Mouse (Mus musculus) forebrain, embryonic 15.5 days (tissue): Measurements from ENCODE around the gene Syt15. TPM values are rescaled to one million over a fixed set of nuclear protein-coding genes. Genes with fewer than 3 reads are reported as not detected.
"Not testable (repeated sequence)": the region's sequence is repeated elsewhere in the genome, so short reads cannot be mapped to it uniquely, and the experiment has no call there.

Experiments used
- ATAC-seq: fragments of 200-750 bp; cut with Nextera tagmentation; replicated peaks from 2 replicates; pipeline ENCODE4 v1.8.0; 2017; ENCODE audit warnings: mild to moderate bottlenecking, moderate TSS enrichment, moderate library complexity
- H3K27ac ChIP-seq: fragments of 300-500 bp; sonication (generic); replicated peaks from 2 replicates; pipeline ENCODE4 v1.5.1; 2015; ENCODE audit warnings: mild to moderate bottlenecking, inconsistent platforms
- H3K27me3 ChIP-seq: fragments of 300-500 bp; sonication (generic); 2 replicates; pipeline ENCODE4 v1.6.1; 2015; ENCODE audit warnings: inconsistent platforms
- H3K36me3 ChIP-seq: fragments of 300-500 bp; sonication (generic); 2 replicates; pipeline ENCODE4 v1.6.1; 2015; ENCODE audit warnings: mild to moderate bottlenecking, inconsistent platforms
- H3K4me1 ChIP-seq: fragments of 300-500 bp; sonication (generic); 2 replicates; pipeline ENCODE4 v1.6.1; 2015; ENCODE audit warnings: inconsistent platforms
- H3K4me2 ChIP-seq: fragments of 300-500 bp; sonication (generic); replicated peaks from 2 replicates; pipeline ENCODE4 v1.6.1; 2015; ENCODE audit warnings: mild to moderate bottlenecking, inconsistent platforms
- H3K4me3 ChIP-seq: fragments of 300-500 bp; sonication (generic); 2 replicates; pipeline ENCODE4 v1.5.1; 2015; ENCODE audit warnings: mild to moderate bottlenecking, inconsistent platforms
- H3K9ac ChIP-seq: fragments of 300-500 bp; sonication (generic); replicated peaks from 2 replicates; pipeline ENCODE4 v1.6.1; 2015; ENCODE audit warnings: mild to moderate bottlenecking, inconsistent platforms
- H3K9me3 ChIP-seq: fragments of 300-500 bp; sonication (generic); 2 replicates; pipeline ENCODE4 v1.6.1; 2016; ENCODE audit warnings: inconsistent platforms
- WGBS: fragments of 180-500 bp; shearing (Covaris S2); methylation state at CpG from one replicate; pipeline ENCODE4 v1.1.7; 2015; ENCODE audit warnings: mixed read lengths; 5-methylcytosine and 5-hydroxymethylcytosine counted together
- polyA plus RNA-seq: library from polyadenylated mRNA; unstranded; fragments of >200 nt; fragmentation: Nextera tagmentation; extraction: Ambion mirVana; gene quantifications from 2 replicates; pipeline ENCODE4 v1.2.1, GENCODE M21; 2015

Gene Syt15
- polyA plus RNA-seq, 1 experiment from 2014 or later = 0.65 TPM

GRCm38 (mm10) chr14:34232340-34232739 lies 12.9 kb downstream of the Syt15 start:
- H3K9ac ChIP-seq = no peak overlapping the region
- no peaks in the 10 kb centered on the region for H3K27me3 ChIP-seq
- no peak overlapping the region for H3K4me3 ChIP-seq
- no peak overlapping the region for H3K27ac ChIP-seq
- no peaks in the 10 kb centered on the region for H3K36me3 ChIP-seq
- H3K4me2 ChIP-seq = no peak overlapping the region
- 51% methylated on average over 7 of the region's 7 CpGs for WGBS
- no peaks in the 10 kb centered on the region for H3K9me3 ChIP-seq
- ATAC-seq = no peak
- peaks cover 7% of the 10 kb centered on the region; the same call in 1 of the 2 replicates for H3K4me1 ChIP-seq

- no peak for ATAC-seq
- H3K36me3 ChIP-seq = no peaks in the 10 kb centered on the region
- H3K27ac ChIP-seq = no peak overlapping the region
- H3K9me3 ChIP-seq = no peaks in the 10 kb centered on the region
- 79% methylated on average over 9 of the region's 9 CpGs for WGBS
- H3K27me3 ChIP-seq = no peaks in the 10 kb centered on the region
- no peak overlapping the region for H3K4me3 ChIP-seq
- peaks cover 7% of the 10 kb centered on the region; the same call in 1 of the 2 replicates for H3K4me1 ChIP-seq
- H3K4me2 ChIP-seq = no peak overlapping the region
- H3K9ac ChIP-seq = no peak overlapping the region
Measured at GRCm38 (mm10) chr14:34232866-34233680, 13.7 kb downstream of the Syt15 start.

GRCm38 (mm10) chr14:34233846-34234245 lies 14.5 kb downstream of the Syt15 start:
- no peaks in the 10 kb centered on the region for H3K27me3 ChIP-seq
- H3K9me3 ChIP-seq = no peaks in the 10 kb centered on the region
- no peak overlapping the region for H3K27ac ChIP-seq
- 52% methylated on average over 4 of the region's 4 CpGs for WGBS
- peaks cover 7% of the 10 kb centered on the region; the same call in 1 of the 2 replicates for H3K4me1 ChIP-seq
- H3K4me3 ChIP-seq = no peak overlapping the region
- H3K36me3 ChIP-seq = no peaks in the 10 kb centered on the region
- no peak overlapping the region for H3K9ac ChIP-seq
- no peak overlapping the region for H3K4me2 ChIP-seq
- no peak for ATAC-seq

GRCm38 (mm10) chr14:34234630-34235380 lies 15.4 kb downstream of the Syt15 start:
- WGBS = 3% methylated on average over 16 of the region's 16 CpGs

GRCm38 (mm10) chr14:34240263-34240662 lies 20.9 kb downstream of the Syt15 start:
- Histone ChIP-seq H3K9ac (no peak overlapping the region), H3K4me3 (no peak overlapping the region), H3K9me3 (no peaks in the 10 kb centered on the region), H3K4me2 (no peak overlapping the region), H3K27ac (no peak overlapping the region), H3K36me3 (no peaks in the 10 kb centered on the region), H3K4me1 (no peaks in the 10 kb centered on the region; the same call in 1 of the 2 replicates), H3K27me3 (no peaks in the 10 kb centered on the region)
- no peak for ATAC-seq
- 89% methylated on average over 10 of the region's 10 CpGs for WGBS

More at GRCm38 (mm10) chr14:34234630-34235380, 15.4 kb downstream of the Syt15 start:
- Histone ChIP-seq H3K27ac (no peak overlapping the region), H3K4me1 (peaks cover 7% of the 10 kb centered on the region; the same call in 1 of the 2 replicates), H3K36me3 (no peaks in the 10 kb centered on the region), H3K4me3 (peak overlapping the region; percentile 29), H3K9me3 (no peaks in the 10 kb centered on the region), H3K9ac (0 out of 2 replicates have a peak overlapping the region, but pooled peaks have one; percentile 1), H3K27me3 (no peaks in the 10 kb centered on the region), H3K4me2 (peak overlapping the region; percentile 41)
- ATAC-seq = peak; percentile 96

DNA sequence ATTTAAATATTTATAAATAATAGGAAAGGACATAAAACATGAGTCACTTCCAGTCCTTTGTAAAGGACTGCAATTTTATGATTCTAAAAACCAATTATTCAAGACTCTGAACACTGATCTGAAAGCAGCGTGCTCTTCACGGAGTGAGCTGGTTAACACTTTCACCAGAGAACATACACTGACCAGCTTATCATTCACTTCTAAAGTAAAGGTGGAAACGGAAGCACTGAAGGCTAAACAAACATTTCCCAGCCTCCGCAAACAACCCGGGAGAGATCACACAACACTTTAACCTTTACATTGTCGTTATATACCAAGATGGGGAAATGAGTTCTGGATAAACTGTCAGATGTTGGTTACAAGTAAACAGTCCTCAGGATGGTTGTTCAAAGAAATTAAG lies 21.3 kb downstream of the Syt15 start:
- H3K27me3 ChIP-seq = no peaks in the 10 kb centered on the region
- H3K4me2 ChIP-seq = no peak overlapping the region
- no peak overlapping the region for H3K4me3 ChIP-seq
- no peak overlapping the region for H3K27ac ChIP-seq
- no peaks in the 10 kb centered on the region for H3K9me3 ChIP-seq
- no peaks in the 10 kb centered on the region; the same call in 1 of the 2 replicates for H3K4me1 ChIP-seq
- no peak overlapping the region for H3K9ac ChIP-seq
- no peak for ATAC-seq
- 92% methylated on average over 6 of the region's 6 CpGs for WGBS
- H3K36me3 ChIP-seq = no peaks in the 10 kb centered on the region

GRCm38 (mm10) chr14:34252470-34253145 lies 33.2 kb downstream of the Syt15 start:
- Histone ChIP-seq H3K36me3 (no peaks in the 10 kb centered on the region), H3K9ac (no peak overlapping the region), H3K4me1 (no peaks in the 10 kb centered on the region), H3K4me3 (no peak overlapping the region), H3K4me2 (no peak overlapping the region), H3K9me3 (no peaks in the 10 kb centered on the region), H3K27ac (no peak overlapping the region), H3K27me3 (no peaks in the 10 kb centered on the region)
- ATAC-seq = no peak
- WGBS = 70% methylated on average over 5 of the region's 6 CpGs

DNA sequence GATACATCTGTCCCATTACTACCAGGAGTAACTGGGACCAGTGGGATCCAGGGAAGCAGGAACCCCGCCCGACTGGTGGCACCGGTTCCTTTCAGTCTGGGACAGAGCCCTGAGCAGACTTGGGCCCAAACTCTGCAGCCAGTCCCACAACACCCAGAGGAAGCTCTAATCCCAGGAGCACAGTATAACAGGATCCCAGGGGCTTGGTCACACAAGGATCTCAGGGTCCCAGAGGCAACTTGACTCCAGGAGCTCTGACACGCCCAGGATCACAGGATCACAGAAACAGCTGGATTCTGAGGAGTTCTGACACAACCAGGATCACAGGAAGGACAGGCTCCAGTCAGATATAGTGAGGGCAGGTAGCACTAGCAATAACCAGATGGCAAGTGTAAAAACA lies 33.9 kb downstream of the Syt15 start:
- Histone ChIP-seq H3K9ac (no peak overlapping the region), H3K4me3 (no peak overlapping the region), H3K27ac (no peak overlapping the region), H3K36me3 (no peaks in the 10 kb centered on the region), H3K4me2 (no peak overlapping the region), H3K4me1 (no peaks in the 10 kb centered on the region), H3K27me3 (no peaks in the 10 kb centered on the region), H3K9me3 (no peaks in the 10 kb centered on the region)
- 89% methylated on average over 4 of the region's 4 CpGs for WGBS
- ATAC-seq = no peak

- not testable (repeated sequence) for H3K4me1 ChIP-seq, H3K27me3 ChIP-seq, H3K36me3 ChIP-seq, H3K27ac ChIP-seq, H3K4me2 ChIP-seq, ATAC-seq, H3K9ac ChIP-seq, H3K9me3 ChIP-seq, H3K4me3 ChIP-seq
- WGBS = 84% methylated on average over 3 of the region's 3 CpGs
Measured at GRCm38 (mm10) chr14:34258525-34258924, 39.1 kb downstream of the Syt15 start.

- Histone ChIP-seq H3K36me3 (no peaks in the 10 kb centered on the region), H3K4me3 (no peak overlapping the region), H3K4me2 (no peak overlapping the region), H3K4me1 (no peaks in the 10 kb centered on the region), H3K9ac (no peak overlapping the region), H3K27ac (no peak overlapping the region), H3K9me3 (no peaks in the 10 kb centered on the region), H3K27me3 (no peaks in the 10 kb centered on the region)
- no peak for ATAC-seq
- WGBS = 90% methylated on average over 9 of the region's 9 CpGs
Measured at GRCm38 (mm10) chr14:34268046-34268445, 48.7 kb downstream of the Syt15 start.

- 52% methylated on average over 2 of the region's 2 CpGs for WGBS
- Histone ChIP-seq H3K27me3 (no peaks in the 10 kb centered on the region), H3K9ac (no peak overlapping the region), H3K27ac (no peak overlapping the region), H3K4me3 (no peak overlapping the region), H3K4me2 (no peak overlapping the region), H3K9me3 (no peaks in the 10 kb centered on the region), H3K36me3 (no peaks in the 10 kb centered on the region), H3K4me1 (no peaks in the 10 kb centered on the region)
- ATAC-seq = no peak
Measured at GRCm38 (mm10) chr14:34273280-34273679, 53.9 kb downstream of the Syt15 start.

DNA sequence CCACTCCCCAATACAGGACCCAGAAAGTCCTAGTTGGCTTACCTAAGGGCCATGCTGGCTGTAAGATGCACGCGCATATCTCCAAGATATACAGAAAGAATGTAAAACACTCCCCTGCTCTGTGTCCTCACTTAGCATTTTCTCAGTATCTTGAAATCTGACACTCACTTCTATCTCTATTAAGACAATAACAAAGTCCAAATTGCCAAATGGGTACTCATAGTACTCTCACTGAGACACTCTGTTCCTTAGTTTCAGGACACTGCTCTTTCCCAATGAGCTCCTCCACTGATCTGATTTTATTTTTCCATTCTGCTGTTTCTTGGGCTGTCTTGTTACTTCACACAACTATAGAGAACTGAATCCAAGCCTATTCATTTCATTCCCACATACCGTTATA lies 54.7 kb downstream of the Syt15 start:
- H3K4me1 ChIP-seq = no peaks in the 10 kb centered on the region
- 97% methylated on average over 3 of the region's 3 CpGs for WGBS
- no peak overlapping the region for H3K4me2 ChIP-seq

More for the DNA sequence above, 54.7 kb downstream of the Syt15 start:
- no peaks in the 10 kb centered on the region for H3K36me3 ChIP-seq
- no peak overlapping the region for H3K27ac ChIP-seq
- ATAC-seq = no peak
- H3K4me3 ChIP-seq = no peak overlapping the region
- H3K9me3 ChIP-seq = no peaks in the 10 kb centered on the region
- no peaks in the 10 kb centered on the region for H3K27me3 ChIP-seq
- no peak overlapping the region for H3K9ac ChIP-seq
